Mouse (Mus musculus) olfactory bulb, adult 2 months (tissue): ENCODE measurements around the gene Crim1.

Experiments
- CTCF ChIP-seq: fragments of 200-500 bp; IDR thresholded peaks from 2 replicates; pipeline ENCODE4 v1.5.1; 2012; ENCODE audit warnings: low read depth, mild to moderate bottlenecking, low read length, moderate library complexity; ENCODE audit not compliant: insufficient read depth
- POLR2A ChIP-seq: fragments of 200-500 bp; IDR thresholded peaks from 2 replicates; pipeline ENCODE4 v1.6.1; 2012; ENCODE audit warnings: mild to moderate bottlenecking, low read depth, low read length, moderate library complexity; ENCODE audit not compliant: insufficient read depth

- TF ChIP-seq POLR2A (no peak), CTCF (no peak)
Measured at GRCm38 (mm10) chr17:78313612-78314011, 113.6 kb downstream of the Crim1 start.
